25 mouse cellular contexts compared by ENCODE assay signal in the genomic region with DNA sequence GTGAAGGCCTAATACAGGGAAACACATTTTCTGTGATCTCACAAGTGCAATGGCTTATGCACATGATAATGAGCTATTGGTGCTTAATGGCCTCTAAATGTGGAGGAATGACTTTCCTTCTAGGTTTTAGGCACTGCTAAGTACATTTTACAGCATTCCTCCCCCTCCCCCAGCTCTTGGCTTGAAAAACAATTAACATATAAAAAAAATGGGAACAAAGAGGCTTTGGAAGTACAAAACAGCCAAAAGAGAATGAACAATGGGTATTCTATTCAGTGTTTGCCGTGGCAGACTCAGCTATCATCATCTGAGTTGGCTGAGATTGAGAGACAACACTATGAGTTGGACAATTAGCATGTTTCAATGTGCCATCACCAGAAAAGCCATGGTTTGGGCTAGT.
DNase-seq lines count a peak whose midpoint lies in the region; ATAC-seq and TF ChIP-seq lines count a peak whose summit lies in the region.
"Had no signal": no experiment of that assay in that cellular context is flagged by ENCODE, and none has a peak within 500 bp of the region (broad histone marks: within the 10 kb centered on the region; RNA-seq: fewer than 3 reads in every experiment).

No protein-coding gene starts in this region.

- H3K9me3 ChIP-seq in stomach, postnatal 0 days (ENCODE audit: control insufficient read depth, low read length): no peaks in the 10 kb centered on the region
- H3K9me3 ChIP-seq: embryonic facial prominence, embryonic 12.5 days; heart, embryonic 15.5 days; hindbrain, embryonic 13.5 days; kidney, embryonic 15.5 days; limb, embryonic 10.5 days; neural tube, embryonic 15.5 days had no signal

- H3K4me2 ChIP-seq in stomach, postnatal 0 days (replicated peaks; ENCODE audit: low read depth): no peak overlapping the region
- H3K4me2 ChIP-seq: embryonic facial prominence, embryonic 12.5 days; heart, embryonic 15.5 days; hindbrain, embryonic 13.5 days; kidney, embryonic 15.5 days; midbrain, embryonic 11.5 days; neural tube, embryonic 15.5 days had no signal

- H3K27ac ChIP-seq in stomach, postnatal 0 days (replicated peaks): no peak overlapping the region
- H3K27ac ChIP-seq: embryonic facial prominence, embryonic 12.5 days; heart, embryonic 15.5 days; hindbrain, embryonic 13.5 days; kidney, embryonic 15.5 days; limb, embryonic 10.5 days; macrophage; neural tube, embryonic 15.5 days had no signal

- WGBS in stomach, postnatal 0 days: 54% methylated on average over 1 of the region's 1 CpGs

- TF ChIP-seq POLR2A in brain, embryonic 14.5 days (IDR thresholded peaks at IDR 0.05; ENCODE audit: borderline replicate concordance, extremely low read depth, insufficient read depth, insufficient read length, poor library complexity, severe bottlenecking): no peak

- no peak for TF ChIP-seq EP300 in stomach, postnatal 0 days (optimal IDR thresholded peaks at IDR 0.05)

- H3K4me1 ChIP-seq in stomach, postnatal 0 days (replicated peaks; ENCODE audit: control insufficient read depth, insufficient read depth): no peaks in the 10 kb centered on the region
- H3K4me1 ChIP-seq: embryonic facial prominence, embryonic 12.5 days; heart, embryonic 15.5 days; hindbrain, embryonic 13.5 days; kidney, embryonic 15.5 days; limb, embryonic 10.5 days; neural tube, embryonic 15.5 days had no signal

- no peaks in the 10 kb centered on the region for H3K36me3 ChIP-seq in stomach, postnatal 0 days (ENCODE audit: control insufficient read depth, insufficient read depth, low read length)
- H3K36me3 ChIP-seq: embryonic facial prominence, embryonic 12.5 days; heart, embryonic 15.5 days; hindbrain, embryonic 13.5 days; kidney, embryonic 15.5 days; limb, embryonic 10.5 days; neural tube, embryonic 15.5 days had no signal

- no peaks in the 10 kb centered on the region for H3K27me3 ChIP-seq in stomach, postnatal 0 days (ENCODE audit: control insufficient read depth, insufficient read depth, low read length)
- H3K27me3 ChIP-seq: embryonic facial prominence, embryonic 12.5 days; heart, embryonic 15.5 days; hindbrain, embryonic 13.5 days; kidney, embryonic 15.5 days; neural tube, embryonic 15.5 days had no signal

- H3K4me3 ChIP-seq in stomach, postnatal 0 days (ENCODE audit: low read depth, low read length): no peak overlapping the region
- H3K4me3 ChIP-seq: embryonic facial prominence, embryonic 12.5 days; heart, embryonic 15.5 days; hindbrain, embryonic 13.5 days; kidney, embryonic 15.5 days; limb, embryonic 10.5 days; neural tube, embryonic 15.5 days had no signal

- peak; percentile 9 for DNase-seq in layer of hippocampus, adult 8-10 months (ENCODE audit: low spot score in 2 of 2)
- DNase-seq in layer of hippocampus, postnatal 14 days (ENCODE audit: low spot score in 2 of 2): no peak
- peak; percentile 88 for DNase-seq in R1 (ENCODE audit: low read depth, low spot score)
- peak; percentile 3 for DNase-seq in brain, embryonic 14.5 days (ENCODE audit: low read depth)
- no peak for DNase-seq in gastrocnemius, adult 8-10 months (ENCODE audit: low spot score in 2 of 2)
- DNase-seq in B cell, adult 2 months: no peak
- DNase-seq in stomach, postnatal 0 days (ENCODE audit: low spot score): no peak
- DNase-seq: adrenal gland, adult 8-10 months; cerebellum, adult 9-11 months; forebrain, postnatal 0 days; heart, postnatal 36 days; kidney, adult 11 months; kidney, postnatal 36 days; liver, postnatal 0 days; thymus, postnatal 14 days had no signal

- no peak for ATAC-seq in stomach, postnatal 0 days (ENCODE audit: low FRiP score, low TSS enrichment)
- ATAC-seq: activated CD4-positive, CD25-positive, alpha-beta regulatory T cell, adult 4 months; forebrain, postnatal 0 days; liver, postnatal 0 days; lung, postnatal 0 days had no signal

- H3K9ac ChIP-seq in stomach, postnatal 0 days (ENCODE audit: low read length): no peak overlapping the region
- H3K9ac ChIP-seq: embryonic facial prominence, embryonic 12.5 days; forebrain, postnatal 0 days; heart, embryonic 15.5 days; hindbrain, embryonic 13.5 days; kidney, embryonic 15.5 days; liver, postnatal 0 days; neural tube, embryonic 15.5 days had no signal

- no peak for TF ChIP-seq CTCF in brain, embryonic 14.5 days (IDR thresholded peaks at IDR 0.05; ENCODE audit: borderline replicate concordance, extremely low read depth, insufficient read depth, insufficient read length)
- TF ChIP-seq CTCF in stomach, postnatal 0 days (IDR thresholded peaks at IDR 0.05; ENCODE audit: low read depth): no peak

Comparison
In these comparisons a context has a peak if more than half of its experiments do, and no peak if none do; other contexts are left out.
1. DNase-seq: peak in layer of hippocampus, adult 8-10 months (2 of 2), R1 (single experiment) and brain, embryonic 14.5 days (single experiment); none in layer of hippocampus, postnatal 14 days (0 of 2), gastrocnemius, adult 8-10 months (0 of 2), B cell, adult 2 months (0 of 2) and stomach, postnatal 0 days (single experiment).